Mouse (Mus musculus): ENCODE measurements around the gene Emcn.

Gene Emcn

DNA sequence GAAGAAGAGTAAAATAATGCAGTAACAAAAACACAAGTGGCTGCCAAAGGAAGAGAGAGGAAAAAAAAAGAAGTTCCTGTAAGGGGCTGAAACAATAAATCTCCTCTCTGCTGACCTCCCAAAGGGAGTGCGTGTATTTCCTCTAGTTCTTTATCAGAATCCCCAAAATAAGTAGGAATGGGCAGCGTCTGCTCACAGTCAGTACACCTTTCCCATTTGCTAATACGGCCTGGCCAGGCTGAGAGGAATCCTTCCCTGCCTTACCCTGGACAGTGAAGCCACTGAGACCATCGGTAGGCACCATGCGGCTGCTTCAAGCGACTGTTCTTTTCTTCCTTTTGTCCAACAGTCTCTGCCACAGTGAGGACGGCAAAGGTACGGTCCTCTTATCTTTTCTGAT lies at the start of gene Emcn:
Emcn (plus strand) TSS at position 130 of the 400 bp plus-strand sequence.
- DNase-seq (ENCODE audit: low read depth, low spot score) = no peak

DNA sequence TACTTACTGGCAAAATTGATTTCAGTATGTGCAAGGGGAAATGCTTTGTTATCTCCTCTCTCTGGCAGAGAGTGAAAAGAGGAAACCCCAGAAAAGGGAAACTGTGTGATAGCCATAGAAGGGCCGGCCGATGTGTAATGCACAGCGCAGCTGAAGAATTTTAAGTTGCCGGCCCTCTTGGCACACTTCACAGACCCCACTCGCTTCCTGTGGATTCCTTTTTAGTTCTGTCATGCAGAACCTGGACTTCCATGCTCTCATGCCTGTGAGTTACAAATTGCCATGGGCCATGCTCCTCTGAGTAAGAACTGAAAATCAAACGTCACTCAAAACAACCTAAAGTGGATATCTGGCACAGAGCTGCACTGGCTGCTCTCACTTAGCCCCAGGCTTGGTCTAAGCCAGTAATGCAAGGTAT lies 47.7 kb upstream of the Emcn start:
- no peak for DNase-seq (ENCODE audit: low read depth, low spot score)

DNA sequence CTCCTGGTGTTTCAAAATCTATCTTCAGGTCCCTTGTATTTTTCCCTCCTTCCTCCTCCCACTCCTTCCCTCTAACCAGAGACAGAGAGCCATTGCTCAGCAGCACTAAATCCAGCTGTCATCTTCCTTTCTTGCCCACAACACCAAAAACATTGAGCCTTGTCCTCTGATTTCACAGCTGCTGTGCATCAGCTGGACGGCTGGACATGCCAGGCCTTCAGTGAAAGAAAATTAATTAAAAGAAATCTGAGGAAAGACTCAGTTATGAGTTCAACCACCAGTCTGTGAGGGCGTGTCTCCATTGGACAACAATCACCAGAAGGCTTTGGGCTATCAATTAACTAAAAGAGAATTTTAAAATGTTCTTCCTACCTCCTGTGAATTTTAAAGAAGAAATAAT lies 42.6 kb upstream of the Emcn start:
- no peak for DNase-seq (ENCODE audit: low read depth, low spot score)

DNA sequence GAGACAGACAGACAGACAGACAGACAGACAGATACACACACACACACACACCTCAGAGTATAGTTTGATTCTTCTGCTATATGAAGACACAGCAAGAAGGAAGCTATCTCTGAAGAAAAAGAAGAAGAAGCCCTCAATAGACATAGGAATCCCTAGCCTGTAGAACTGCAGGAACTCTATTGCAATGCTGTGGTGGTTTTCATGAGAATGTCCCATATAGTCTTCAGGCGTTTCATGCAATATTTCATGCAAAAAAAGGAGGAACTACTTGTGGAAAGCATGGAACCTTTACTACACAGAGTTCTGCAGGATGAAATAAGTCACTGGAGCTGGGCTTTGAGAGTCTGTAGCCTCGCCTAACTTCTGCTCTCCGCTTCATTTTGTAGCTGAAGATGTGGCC lies 40.7 kb upstream of the Emcn start:
- DNase-seq (ENCODE audit: low read depth, low spot score) = no peak

DNA sequence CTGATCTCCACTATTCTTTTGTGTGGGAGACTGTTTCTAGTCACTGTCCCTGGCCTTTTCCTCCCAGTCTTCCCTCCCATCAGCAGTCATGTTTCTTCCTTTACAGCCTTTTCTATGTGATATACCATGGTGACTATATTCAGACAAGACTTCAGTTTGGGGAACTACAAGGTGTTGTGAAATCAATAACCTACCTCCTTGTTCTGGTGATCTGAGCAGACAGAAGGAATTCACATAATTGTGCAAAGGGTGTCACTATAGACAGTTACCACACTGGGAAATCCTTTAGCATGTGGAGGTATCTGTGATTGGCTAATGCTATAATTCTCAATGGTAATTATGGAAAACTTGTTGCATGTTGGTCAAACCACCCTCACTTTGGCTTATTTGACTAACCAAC lies 39.7 kb upstream of the Emcn start:
- DNase-seq (ENCODE audit: low read depth, low spot score) = no peak

DNA sequence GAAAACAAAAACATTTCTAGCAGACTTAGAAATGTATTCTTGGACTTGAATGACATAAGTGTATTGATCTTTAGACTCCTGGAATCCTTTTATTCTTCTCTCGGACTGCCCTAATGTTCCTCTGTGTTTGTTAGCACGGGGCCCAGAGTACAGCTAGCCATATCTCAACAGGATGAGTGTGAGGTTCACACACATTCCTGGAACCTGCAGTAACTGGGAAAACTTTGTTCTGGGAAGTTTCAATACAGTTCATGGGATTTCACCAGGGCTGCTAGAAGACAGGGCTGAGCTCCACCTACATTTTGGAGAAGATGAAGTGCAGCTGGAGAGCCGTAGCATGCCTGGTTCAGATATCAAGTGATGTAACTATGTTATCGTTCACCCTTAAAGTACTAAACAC lies 38.1 kb upstream of the Emcn start:
- no peak for DNase-seq (ENCODE audit: low read depth, low spot score)

DNA sequence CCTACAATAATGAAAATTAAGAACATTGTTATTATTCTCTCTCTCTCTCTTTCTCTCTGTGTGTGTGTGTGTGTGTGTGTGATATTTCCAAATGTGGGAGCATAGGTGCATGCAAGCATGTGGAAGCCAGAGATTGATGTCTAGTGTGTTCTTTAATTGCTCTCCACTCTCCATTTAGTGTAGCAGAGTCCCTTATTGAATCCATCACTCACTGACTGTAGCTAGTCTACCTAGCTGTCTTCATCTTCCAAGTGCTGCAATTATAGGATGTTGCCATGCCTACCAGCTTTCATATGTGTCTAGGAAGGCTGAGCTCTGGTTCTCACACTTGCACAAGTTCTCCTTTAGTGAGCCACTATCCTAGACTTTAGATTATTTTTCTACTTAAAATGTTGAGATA lies 30.9 kb upstream of the Emcn start:
- DNase-seq (ENCODE audit: low read depth, low spot score) = no peak

DNA sequence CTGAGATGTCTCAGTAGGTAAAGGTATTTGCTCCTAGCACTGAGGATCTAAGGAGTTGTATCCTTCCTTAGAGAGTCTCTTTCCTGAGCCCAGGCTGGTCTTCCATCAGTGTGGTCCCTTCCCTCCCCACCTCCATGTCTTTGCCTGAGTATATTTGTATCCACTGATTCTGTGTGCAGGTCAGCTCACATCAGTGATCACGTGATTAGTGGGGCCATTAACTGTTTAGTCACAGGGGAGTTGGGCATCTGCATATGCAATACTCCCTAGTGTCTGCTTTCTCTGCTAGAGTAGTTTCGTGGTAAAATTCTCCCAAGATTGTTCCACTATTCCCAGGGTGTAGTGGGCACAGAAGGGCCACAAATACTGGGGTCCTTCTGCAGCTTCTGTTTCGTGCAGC lies 28.3 kb upstream of the Emcn start:
- no peak for DNase-seq (ENCODE audit: low read depth, low spot score)

DNA sequence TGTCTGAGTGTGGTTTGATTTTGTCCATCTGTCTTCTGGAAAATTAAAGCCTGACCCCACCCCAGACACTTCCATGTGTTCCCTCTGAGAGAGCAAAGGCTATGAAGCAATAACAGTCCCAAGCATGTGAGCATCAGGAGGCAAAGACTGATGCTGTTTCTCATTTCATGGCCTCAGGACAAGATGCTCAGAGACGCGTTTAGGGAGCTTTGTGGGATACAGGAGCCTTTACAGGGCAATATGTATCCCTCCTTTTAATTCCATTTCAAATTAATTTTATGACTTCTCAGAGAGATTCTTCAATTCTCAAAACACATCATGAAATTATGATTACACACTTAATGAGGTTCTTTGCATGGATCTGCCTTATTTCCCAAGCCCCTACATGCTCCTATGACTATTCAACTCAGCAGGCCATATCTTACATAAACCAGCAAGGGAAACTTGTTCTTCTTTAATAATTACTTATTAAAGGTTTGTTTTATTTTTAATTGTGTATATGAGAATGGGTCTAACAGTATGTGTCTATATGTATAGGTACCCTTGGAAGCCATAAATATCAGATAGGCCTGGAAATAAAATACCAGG lies 27.0 kb upstream of the Emcn start:
- no peak for DNase-seq (ENCODE audit: low read depth, low spot score)

DNA sequence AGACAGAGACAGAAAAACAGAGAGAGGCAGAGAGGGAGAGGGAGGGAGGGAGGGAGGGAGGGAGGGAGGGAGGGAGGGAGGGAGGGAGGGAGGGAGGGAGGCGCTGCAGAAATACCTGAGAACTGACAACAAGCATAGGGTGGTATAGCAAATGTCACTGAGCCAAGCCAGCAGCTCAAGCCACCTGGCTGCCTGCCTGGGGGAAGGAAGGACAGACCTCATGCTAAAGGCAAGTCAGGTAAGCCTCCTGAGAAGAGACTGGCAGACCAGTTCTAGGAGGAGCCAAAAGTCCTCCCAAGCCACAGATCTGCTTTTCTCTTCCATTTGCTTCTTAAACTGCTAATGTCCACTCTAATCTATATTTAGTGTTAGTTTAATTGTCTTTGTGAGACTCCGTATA lies 22.5 kb upstream of the Emcn start:
- no peak for DNase-seq (ENCODE audit: low read depth, low spot score)

DNA sequence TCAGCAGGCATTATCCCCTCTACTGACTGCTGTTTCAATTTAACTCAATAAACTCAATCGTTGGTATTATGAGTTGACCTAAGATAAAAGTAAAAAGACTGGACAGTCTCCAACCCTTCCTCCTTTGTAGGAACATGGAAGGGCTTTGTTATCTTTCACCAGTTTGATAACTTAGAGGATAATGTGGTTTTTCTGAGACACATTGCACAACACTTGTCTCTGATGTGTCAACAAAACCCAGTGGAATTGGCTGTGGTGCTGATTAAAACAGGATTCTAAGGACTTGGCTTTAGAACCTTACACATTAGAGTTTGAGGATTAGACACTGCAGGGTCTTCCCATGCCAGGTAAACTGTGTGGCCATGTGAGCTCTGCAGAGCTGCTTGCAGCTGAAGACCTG lies 20.9 kb upstream of the Emcn start:
- DNase-seq (ENCODE audit: low read depth, low spot score) = no peak

DNA sequence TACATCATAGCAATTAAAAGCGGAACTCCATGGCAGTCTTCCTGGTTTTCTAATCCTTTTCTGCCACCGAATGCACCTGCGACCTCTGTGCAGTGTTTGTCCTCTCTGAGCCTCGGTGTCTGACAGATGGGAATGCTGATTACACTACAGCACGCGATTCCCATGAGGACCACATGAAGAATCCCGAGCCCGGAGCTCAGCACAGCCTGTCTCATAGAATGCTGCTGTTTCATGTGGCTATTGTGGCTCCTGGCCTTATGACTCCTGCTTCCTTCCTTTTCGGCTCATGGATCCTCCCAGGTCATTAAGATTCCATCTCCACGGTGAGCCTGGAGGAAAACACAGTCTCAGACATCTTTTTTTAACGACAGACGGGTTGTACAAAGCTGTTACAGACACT lies 18.6 kb upstream of the Emcn start:
- DNase-seq (ENCODE audit: low read depth, low spot score) = no peak

DNA sequence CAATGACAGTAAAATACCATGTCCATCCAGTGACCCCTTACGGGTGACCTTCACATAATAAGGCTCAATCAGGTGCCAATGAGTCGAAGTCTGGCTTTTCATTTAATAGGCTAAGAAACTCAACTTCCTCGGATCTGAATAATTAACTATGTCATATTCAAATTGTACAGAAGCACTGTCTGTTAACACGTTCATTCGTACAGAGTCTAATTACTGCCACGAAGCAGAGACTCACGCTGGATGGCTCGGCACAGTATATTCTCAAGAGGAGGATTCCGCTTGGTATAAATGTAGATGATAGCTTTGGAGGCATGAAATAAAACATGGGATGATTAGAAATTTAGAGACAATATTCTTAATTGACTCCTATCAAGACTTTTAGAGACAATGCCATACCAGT lies 11.0 kb upstream of the Emcn start:
- no peak for DNase-seq (ENCODE audit: low read depth, low spot score)

DNA sequence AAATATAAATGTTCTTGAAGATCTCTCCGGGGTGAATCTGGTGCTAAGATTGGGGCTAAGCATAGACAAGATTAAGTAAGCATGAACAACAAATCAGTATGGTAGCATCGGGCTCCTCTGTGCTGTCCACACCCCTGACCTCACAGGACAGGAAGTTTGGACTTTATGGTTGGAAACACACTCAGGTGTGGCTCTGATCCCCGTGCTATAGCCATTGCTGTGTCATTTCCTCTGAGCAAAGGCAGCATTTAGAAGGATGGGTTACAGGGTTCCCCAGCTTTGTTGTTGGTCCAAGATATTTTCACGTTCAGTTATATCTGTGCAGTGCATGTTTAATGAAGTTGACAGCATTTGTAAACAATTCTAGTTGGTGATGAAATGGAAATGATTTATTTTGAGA lies 9.9 kb upstream of the Emcn start:
- no peak for DNase-seq (ENCODE audit: low read depth, low spot score)

DNA sequence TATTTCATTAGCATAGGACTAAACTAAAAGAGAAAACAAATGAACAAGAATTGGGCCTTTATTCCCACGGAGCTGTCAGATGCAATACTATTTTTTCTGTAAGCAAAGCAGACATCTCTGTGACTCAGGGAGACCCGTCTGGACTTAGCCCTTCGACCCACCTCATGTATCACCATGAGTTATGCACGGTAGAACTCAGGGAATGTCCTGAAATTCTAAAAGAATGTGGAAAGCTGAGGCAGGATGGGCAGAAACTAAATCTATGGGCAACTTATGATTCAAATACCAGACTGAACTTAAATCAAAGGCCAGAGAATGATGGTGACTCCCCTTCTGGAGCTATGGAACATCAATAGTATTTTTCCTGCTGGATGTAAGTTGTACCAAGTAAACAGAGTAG lies 8.3 kb upstream of the Emcn start:
- DNase-seq (ENCODE audit: low read depth, low spot score) = no peak

DNA sequence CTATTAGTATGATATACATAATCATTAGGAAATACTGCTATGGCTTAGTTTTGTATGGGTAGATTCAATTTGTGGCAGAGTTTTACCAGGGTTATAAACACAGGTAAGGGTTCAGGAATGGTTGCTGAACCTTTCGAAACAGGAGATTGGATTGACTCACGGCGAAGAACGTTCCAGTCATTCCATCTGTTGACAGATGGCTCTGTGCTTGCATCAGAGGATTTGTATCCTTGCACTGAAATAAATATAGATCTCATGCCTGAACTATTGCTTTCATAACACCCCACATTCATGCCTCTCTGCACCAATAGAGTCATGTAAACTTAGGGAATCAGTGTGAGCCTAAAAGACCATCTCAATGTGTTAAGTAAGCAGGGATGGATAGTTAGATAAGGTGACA lies 4.9 kb upstream of the Emcn start:
- no peak for DNase-seq (ENCODE audit: low read depth, low spot score)

DNA sequence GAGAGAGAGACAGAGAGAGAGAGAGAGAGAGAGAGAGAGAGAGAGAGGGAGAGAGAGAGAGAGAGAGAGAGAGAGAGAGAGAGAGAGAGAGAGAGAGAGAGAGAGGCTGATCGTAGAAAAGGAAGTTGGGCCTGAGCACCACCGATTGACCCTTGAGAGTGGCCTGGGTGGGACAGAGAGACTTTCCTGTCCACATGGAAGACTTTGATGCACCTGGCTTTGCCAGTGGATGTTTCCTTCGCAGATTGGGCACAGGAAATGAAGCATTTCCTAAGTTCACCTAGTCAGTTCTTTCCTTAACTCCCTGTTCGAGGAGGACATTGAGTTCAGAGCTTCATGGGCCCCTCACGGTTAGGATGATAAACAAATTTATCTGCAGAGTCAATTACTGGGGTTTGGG lies 2.6 kb downstream of the Emcn start:
- DNase-seq (ENCODE audit: low read depth, low spot score) = no peak

DNA sequence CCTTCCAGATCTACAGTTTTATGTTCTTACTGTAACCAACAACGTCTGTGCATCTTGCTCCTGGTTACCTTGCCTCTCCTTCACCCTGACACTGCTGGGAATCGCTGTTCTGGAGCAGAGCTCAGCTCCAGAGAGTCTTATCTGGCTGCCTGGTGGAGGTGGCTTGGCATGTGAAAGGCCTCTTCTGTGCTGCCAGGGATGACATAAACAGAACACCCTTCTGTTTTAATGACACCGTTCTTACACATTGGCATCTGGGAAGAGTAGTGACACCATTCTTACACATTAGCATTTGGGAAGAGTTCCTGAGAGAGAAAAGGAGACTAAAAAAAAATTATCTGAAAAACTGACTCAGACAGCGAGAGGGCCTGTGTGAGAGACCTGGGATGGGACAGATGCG lies 11.0 kb downstream of the Emcn start:
- DNase-seq (ENCODE audit: low read depth, low spot score) = no peak

DNA sequence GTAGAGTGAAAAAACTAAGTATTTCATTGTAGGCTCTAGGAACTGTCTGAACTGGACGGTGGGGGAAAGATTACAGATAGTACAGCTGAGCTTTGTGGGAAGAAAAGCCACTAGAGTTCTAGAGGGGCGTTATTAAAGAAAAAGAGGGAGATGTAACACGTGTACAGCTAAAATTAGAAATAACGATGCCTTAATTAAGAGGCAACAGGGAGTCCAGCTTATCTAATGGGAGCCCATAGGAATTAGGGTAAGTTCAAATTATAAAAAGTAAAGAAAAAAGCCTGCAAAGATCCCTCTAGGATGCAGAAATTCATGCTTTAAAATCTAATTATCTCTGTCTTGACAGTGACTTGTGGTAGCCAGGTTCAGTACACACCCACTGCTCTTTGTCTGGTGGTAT lies 15.8 kb downstream of the Emcn start:
- no peak for DNase-seq (ENCODE audit: low read depth, low spot score)

DNA sequence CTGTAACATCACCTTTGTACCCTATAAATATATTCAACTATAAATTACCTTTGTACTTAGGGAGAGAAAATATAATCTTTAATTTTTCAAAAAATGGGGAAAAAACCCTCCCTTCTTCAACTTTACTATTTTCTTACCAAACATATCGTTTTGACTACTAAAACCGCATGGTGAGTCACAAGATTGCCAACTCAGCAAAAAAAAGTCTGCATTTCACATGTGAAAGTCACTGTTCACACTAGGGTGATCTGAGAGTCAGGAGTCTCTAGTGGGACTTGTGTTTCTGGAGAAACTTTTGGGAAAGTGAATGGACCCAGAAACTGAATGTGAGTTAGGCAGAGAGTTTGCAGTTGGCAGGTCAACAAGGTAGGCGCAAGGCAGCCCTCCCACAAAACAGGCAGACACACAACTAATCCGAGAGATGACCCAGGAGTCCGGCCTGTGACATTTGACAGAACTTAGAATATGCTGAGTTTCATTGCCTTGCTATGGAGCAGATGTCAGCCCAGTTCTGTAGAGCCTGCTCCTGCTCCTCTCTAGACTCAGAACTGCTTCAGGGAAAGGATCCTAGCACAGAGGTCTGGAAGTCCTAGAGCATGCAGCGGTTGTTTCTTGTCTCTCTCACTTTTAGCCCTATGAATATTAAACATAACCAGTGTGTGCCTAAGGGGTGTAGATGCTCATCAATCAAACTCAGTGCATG lies 26.4 kb downstream of the Emcn start:
- no peak for DNase-seq (ENCODE audit: low read depth, low spot score)

DNA sequence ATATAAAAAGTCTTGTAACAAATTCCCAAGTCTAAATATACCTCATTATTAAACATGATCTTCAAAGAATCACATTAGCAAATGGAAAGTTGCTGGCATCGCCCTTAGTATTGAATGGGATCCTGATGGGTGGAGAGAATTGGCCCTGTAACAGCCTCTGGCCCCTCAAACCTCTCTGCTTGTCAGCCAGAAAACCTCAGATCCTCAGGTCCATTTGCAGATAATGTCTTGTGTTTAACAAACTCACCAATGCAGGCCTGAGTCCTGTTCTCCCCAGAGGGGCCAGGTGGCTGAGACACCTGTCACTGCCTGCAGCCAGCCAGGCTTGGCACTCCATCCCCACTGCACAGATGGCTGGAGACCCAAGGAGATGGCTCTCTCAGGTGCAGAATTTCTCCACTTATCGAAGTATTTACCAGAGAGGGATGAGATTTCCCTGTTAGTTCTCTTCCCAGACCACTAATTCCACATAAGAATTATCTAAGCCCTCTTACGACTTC lies 27.0 kb downstream of the Emcn start:
- DNase-seq (ENCODE audit: low read depth, low spot score) = no peak

DNA sequence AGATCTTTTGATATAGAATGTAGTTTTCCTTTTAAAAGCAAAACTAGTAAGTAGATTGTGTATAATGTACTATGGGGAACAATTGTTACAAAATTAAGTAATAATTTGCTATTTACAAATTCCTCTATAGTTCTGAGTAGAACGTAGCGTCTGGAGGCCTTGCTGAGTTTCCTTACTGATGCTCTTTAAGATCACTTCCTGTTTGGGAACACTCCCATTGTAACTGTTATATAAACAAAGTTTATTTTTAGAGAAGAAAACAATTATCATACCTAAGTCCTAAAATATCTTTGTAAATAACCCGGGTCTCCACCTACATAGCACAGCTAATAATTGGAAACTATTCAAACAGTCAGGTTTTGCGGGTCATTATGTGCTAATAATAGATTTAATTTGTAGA lies 32.0 kb downstream of the Emcn start:
- DNase-seq (ENCODE audit: low read depth, low spot score) = no peak

DNA sequence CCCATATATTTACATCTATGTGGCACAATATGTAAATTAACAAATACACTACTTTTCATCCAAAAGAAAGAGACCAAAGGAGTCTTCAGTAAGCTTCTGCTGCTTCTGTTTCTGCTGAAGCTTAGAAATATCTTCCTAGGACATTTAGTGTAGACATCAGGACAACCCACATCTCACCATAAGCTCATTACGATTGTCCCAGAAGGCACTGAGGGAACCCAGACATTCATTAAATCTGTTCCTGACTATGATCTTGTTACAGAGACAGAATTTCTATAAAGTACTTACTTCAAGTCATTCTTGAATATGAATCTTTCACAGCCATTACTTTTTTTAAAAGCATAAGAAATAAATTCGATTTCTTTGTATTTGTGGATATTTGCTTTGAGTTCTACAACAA lies 41.4 kb downstream of the Emcn start:
- DNase-seq (ENCODE audit: low read depth, low spot score) = no peak

DNA sequence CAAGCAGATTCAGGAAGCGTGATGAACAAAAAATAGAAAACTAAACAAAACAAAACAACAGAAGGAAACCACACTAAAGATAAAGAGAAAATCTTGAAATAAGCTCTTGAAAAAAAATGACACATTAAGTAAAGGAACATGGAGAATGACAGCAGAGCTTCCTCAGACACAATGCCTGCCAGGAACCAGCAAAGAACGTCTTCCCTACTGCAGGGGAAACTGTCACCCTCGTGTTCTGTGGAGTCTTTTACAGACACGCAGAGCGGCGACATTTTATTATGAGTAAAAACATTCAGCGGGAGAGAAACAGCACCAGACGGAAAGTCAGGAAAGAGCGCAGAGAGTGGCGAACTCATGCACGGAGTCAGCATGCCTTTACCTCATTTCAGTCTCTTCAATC lies 54.7 kb downstream of the Emcn start:
- DNase-seq (ENCODE audit: low read depth, low spot score) = no peak
